Mouse (Mus musculus) neural tube, embryonic 11.5 days (tissue): ENCODE measurements around the gene Ppp1r1a. TPM values are rescaled to one million over a fixed set of nuclear protein-coding genes. Genes with fewer than 3 reads are reported as not detected.

ENCODE experiments used
- ATAC-seq: fragments of 200-750 bp; cut with Nextera tagmentation; 2 replicates; pipeline ENCODE4 v1.8.0; 2017; ENCODE audit warnings: moderate number of reproducible peaks, mild to moderate bottlenecking, moderate TSS enrichment, moderate library complexity; ENCODE audit not compliant: insufficient read depth, low FRiP score, low TSS enrichment
- DNase-seq: peaks from one replicate; pipeline ENCODE4 v3.0.0-alpha.2; 2015; ENCODE audit warnings: low spot score
- H3K27ac ChIP-seq: fragments of 300-500 bp; sonication (generic); 2 replicates; pipeline ENCODE4 v1.5.1; 2014; ENCODE audit warnings: low read depth, mild to moderate bottlenecking, low read length
- H3K27me3 ChIP-seq: fragments of 300-500 bp; sonication (generic); 2 replicates; pipeline ENCODE4 v1.6.1; 2014; ENCODE audit warnings: mild to moderate bottlenecking, low read length, mixed read lengths; ENCODE audit not compliant: control insufficient read depth, insufficient read depth
- H3K36me3 ChIP-seq: fragments of 300-500 bp; sonication (generic); 2 replicates; pipeline ENCODE4 v1.6.1; 2014; ENCODE audit warnings: mild to moderate bottlenecking, low read length, moderate library complexity, mixed read lengths; ENCODE audit not compliant: control insufficient read depth, insufficient read depth
- H3K4me1 ChIP-seq: fragments of 300-500 bp; sonication (generic); 2 replicates; pipeline ENCODE4 v1.6.1; 2014; ENCODE audit warnings: low read length, mixed read lengths; ENCODE audit not compliant: control insufficient read depth, insufficient read depth
- H3K4me2 ChIP-seq: fragments of 300-500 bp; sonication (generic); 2 replicates; pipeline ENCODE4 v1.6.1; 2014; ENCODE audit warnings: low read depth, mild to moderate bottlenecking, moderate library complexity
- H3K4me3 ChIP-seq: fragments of 300-500 bp; sonication (generic); 2 replicates; pipeline ENCODE4 v1.5.1; 2014; ENCODE audit warnings: low read depth, low read length
- H3K9ac ChIP-seq: fragments of 300-500 bp; sonication (generic); 2 replicates; pipeline ENCODE4 v1.6.1; 2014; ENCODE audit warnings: mild to moderate bottlenecking, low read length
- H3K9me3 ChIP-seq: fragments of 300-500 bp; sonication (generic); 2 replicates; pipeline ENCODE4 v1.6.1; 2016; ENCODE audit warnings: low read length; ENCODE audit not compliant: control insufficient read depth
- WGBS: fragments of 180-500 bp; shearing (Covaris S2); extraction: QIAGEN DNeasy Blood & Tissue Kit; methylation state at CpG from one replicate; pipeline ENCODE4 v1.1.7; 2014; 5-methylcytosine and 5-hydroxymethylcytosine counted together
- polyA plus RNA-seq: library from polyadenylated mRNA; unstranded; fragments of >200 nt; fragmentation: Nextera tagmentation; extraction: Ambion mirVana; gene quantifications from 2 replicates; pipeline ENCODE4 v1.2.1, GENCODE M21; 2014

Gene Ppp1r1a
- polyA plus RNA-seq, 1 experiment from 2014 or later = 34.7 TPM

- 70% methylated on average over 1 of the region's 1 CpGs for WGBS
- no peak overlapping the region for H3K4me2 ChIP-seq
- H3K27ac ChIP-seq = no peak overlapping the region
- ATAC-seq (no peak), DNase-seq (no peak)
- H3K9ac ChIP-seq = no peak overlapping the region
- no peaks in the 10 kb centered on the region for H3K27me3 ChIP-seq
- no peak overlapping the region for H3K4me3 ChIP-seq
- no peaks in the 10 kb centered on the region for H3K9me3 ChIP-seq
- H3K4me1 ChIP-seq = no peaks in the 10 kb centered on the region
- H3K36me3 ChIP-seq = no peaks in the 10 kb centered on the region
Measured at GRCm38 (mm10) chr15:103486658-103487057, 51.1 kb downstream of the Ppp1r1a start.

GRCm38 (mm10) chr15:103485106-103485505, 52.7 kb downstream of the Ppp1r1a start:
- H3K4me3 ChIP-seq = no peak overlapping the region
- WGBS = 59% methylated on average over 3 of the region's 3 CpGs
- no peaks in the 10 kb centered on the region for H3K9me3 ChIP-seq
- no peak overlapping the region for H3K9ac ChIP-seq
- H3K4me2 ChIP-seq = no peak overlapping the region
- H3K27me3 ChIP-seq = no peaks in the 10 kb centered on the region
- ATAC-seq (no peak), DNase-seq (no peak)
- no peaks in the 10 kb centered on the region for H3K36me3 ChIP-seq
- H3K27ac ChIP-seq = no peak overlapping the region
- H3K4me1 ChIP-seq = no peaks in the 10 kb centered on the region

- no peak for DNase-seq
- no peak overlapping the region for H3K4me3 ChIP-seq
- no peak overlapping the region for H3K4me2 ChIP-seq
- ATAC-seq = no peak
- H3K9ac ChIP-seq = no peak overlapping the region
- WGBS = 48% methylated on average over 2 of the region's 2 CpGs
- no peaks in the 10 kb centered on the region for H3K4me1 ChIP-seq
- no peaks in the 10 kb centered on the region for H3K27me3 ChIP-seq
- no peaks in the 10 kb centered on the region for H3K9me3 ChIP-seq
- no peak overlapping the region for H3K27ac ChIP-seq
- no peaks in the 10 kb centered on the region for H3K36me3 ChIP-seq
Measured at GRCm38 (mm10) chr15:103484490-103484889, 53.3 kb downstream of the Ppp1r1a start.

GRCm38 (mm10) chr15:103482488-103482887, 55.3 kb downstream of the Ppp1r1a start:
- peak; percentile 73 for DNase-seq
- no peak overlapping the region for H3K4me2 ChIP-seq
- no peaks in the 10 kb centered on the region for H3K27me3 ChIP-seq
- H3K9ac ChIP-seq = no peak overlapping the region
- H3K36me3 ChIP-seq = no peaks in the 10 kb centered on the region
- H3K27ac ChIP-seq = no peak overlapping the region
- 0% methylated on average over 1 of the region's 1 CpGs for WGBS
- no peaks in the 10 kb centered on the region for H3K9me3 ChIP-seq
- no peak for ATAC-seq
- H3K4me1 ChIP-seq = no peaks in the 10 kb centered on the region
- no peak overlapping the region for H3K4me3 ChIP-seq

Other genes starting within 250 kb of the Ppp1r1a start
- gene Gpr84, start 227.4 kb downstream of the Ppp1r1a start, polyA plus RNA-seq = 0.34 and 0.50 TPM in 2 replicates
- 26.1 and 27.5 TPM in 2 replicates for gene Zfp385a, start 197.9 kb downstream of the Ppp1r1a start, polyA plus RNA-seq
- gene Itga5, start 171.2 kb downstream of the Ppp1r1a start, polyA plus RNA-seq = 21.0 and 21.3 TPM in 2 replicates
- gene Gtsf1, start 107.5 kb downstream of the Ppp1r1a start, polyA plus RNA-seq = not detected in 2 replicates
- not detected in 2 replicates for gene Gtsf2, start 89.5 kb downstream of the Ppp1r1a start, polyA plus RNA-seq
- 1.7 and 2.0 TPM in 2 replicates for gene Nckap1l, start 84.2 kb downstream of the Ppp1r1a start, polyA plus RNA-seq
- gene Pde1b, start 35.0 kb downstream of the Ppp1r1a start, polyA plus RNA-seq = 26.8 and 27.6 TPM in 2 replicates
- gene Glycam1, start 27.1 kb upstream of the Ppp1r1a start, polyA plus RNA-seq = not detected in 2 replicates
- gene Mucl1, start 217.5 kb upstream of the Ppp1r1a start, polyA plus RNA-seq = not detected in 2 replicates